Mouse (Mus musculus) retina, postnatal 1 day (tissue): Measurements from ENCODE around the gene Ptf1a.

Experiments used
- DNase-seq: peaks from one replicate; pipeline ENCODE4 v3.0.0-alpha.2; 2012

The Ptf1a gene

DNA sequence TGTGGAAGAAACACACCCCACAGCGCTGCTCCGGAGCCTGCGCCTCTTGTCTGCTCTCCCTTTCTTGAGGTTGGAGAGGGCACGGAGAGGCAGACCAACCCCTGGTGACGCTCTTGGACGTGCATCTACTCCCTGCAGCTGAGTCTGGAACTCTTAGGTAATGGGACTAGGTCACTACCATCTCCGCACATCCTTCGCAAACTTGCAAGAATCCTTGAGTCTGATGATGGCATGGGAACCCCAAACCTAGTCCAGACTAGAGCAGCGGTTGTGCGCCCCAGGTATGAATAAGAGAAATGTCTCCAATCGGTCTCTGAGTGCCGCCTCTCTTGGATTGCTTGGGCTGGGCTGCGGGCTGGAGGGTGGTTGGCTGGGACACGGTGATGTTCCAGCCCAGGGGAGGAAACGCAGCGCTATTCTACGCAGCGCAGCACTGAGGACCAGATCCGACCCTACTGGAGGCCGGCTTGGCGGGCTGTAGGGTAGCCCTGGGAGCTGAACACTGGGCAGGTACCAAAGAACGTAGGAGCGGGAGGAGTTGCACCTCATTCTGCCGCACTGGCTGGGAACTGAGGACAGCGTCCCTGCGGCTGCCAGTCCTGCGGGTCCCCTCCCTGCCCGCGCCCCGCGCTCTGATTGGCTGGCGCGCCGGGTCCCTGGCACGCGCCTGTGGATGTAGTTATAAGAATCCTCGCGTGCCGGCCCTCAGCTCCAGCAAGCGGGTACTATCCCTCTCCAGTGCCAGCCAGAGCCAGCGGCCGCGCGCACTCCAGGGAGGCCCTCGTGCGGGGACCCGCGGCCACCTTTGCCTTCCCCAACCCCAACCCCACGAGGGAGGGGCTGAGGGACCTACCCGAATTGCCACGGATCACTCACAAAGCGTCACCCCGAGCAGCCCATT lies at the start of gene Ptf1a:
Ptf1a (plus strand) TSS at position 733 of the 901 bp plus-strand sequence.
- DNase-seq: peak; percentile 80

DNA sequence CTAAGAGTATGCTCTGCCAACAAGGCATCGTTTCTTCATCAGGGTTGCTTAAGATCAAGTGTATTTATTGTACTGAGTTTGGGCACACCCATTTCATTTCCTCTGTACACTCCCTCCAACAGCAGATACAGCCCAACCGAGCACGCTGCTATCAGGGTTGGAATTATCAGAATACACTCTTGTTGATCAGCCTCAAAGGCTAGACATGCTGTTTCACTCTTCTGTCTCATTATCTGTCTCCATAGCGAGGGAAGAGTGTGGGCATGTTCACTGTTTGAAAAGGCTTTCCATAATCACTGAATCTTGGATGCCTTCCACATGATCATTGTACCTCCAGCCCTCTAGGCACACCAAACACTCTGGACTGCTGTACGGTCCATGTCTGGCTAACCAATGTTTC lies 40.1 kb upstream of the Ptf1a start:
- DNase-seq: no peak

DNA sequence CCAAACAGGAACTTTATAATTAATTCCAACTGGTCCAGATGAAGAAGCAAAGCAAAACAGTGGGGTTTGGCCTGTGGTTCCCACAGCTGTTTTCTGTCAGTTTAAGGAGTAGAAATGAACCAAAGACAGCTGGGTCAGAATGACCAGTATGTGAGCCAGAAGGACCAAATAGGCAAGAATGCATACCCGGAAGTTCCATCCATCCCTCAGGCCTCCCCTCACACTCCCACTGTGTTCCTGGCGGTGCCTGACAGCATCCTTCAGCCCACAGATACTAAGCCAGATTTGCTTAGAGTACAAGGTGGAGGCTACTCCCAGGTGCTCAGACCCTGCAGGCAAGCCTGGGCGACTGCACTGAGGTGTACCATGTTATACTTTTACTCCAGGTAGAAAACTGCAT lies 38.9 kb upstream of the Ptf1a start:
- DNase-seq: no peak

DNA sequence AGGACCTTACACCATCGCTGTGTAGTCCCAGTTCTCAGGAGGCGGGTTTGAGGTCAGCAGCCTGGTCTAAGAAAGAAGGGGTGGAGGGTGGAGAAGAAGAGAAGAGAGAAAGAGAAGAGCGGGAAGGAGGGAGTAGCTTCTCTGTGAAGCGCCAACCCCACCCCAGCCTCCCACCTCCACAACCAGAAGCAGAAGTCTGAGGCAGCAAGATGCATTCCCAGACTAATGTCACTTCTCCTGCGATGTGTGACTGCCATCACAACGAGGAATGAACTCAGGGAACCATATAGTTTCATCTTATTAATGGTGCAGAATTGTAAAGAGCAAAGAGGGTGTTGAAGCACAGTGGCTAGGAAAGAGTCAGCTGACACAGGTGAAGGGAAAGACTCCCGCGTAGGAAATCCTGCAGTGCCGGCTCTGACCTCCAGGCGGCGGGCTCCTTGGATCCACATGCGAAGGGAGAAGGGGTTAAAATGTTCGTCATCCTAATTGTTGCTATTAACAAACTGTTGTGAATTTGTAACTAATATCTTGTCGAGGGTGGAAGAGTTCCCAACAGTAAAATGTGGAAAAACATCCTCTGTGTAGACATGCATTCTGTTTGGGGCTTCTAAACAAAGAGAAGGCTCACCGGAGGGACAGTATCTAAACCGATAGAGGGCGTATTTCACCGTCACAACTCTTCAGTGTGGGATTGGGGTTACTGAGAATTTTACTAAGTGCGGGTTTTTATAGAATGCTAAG lies 31.1 kb upstream of the Ptf1a start:
- DNase-seq: peak; percentile 75

DNA sequence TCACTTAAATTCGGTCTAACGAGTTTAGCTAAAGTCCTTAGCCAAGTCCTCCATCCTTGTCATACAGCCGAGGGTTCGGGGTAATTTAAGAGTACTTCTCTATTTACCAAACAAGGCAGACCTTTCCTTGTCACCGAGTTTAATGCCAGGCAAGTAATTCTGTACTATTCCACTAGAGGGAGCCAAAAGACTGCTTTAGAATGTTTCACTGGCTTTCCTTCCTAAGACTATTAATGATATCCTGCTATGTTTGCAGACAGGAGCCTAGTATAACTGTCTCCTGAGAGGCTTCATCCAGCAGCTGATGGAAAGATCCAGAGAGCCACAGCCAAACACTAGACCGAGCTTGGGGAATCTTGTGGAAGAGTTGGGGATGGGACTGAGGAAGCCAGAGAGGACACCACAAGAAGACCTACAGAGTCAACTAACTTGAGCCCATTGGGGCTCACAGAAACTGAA lies 30.4 kb upstream of the Ptf1a start:
- DNase-seq: peak; percentile 91

DNA sequence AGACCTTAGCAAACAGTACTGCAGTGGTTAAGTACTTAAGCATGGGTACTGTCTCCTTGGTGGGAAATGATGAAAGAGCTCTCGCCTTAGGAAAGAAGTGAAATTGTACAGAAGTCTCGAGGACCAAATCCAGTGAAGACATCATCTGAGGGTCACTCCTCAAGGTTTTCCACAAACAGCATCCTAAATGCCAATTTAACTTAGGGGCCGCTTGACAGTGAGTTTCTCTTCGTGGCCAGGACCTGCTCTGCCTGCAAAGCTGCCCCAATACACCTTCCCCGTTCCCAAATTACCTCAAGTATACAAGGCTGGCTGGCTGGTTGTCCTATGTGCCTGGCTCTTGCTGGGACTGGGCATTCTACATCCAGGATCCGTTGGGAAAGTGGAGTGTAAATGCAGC lies 29.4 kb upstream of the Ptf1a start:
- no peak for DNase-seq

DNA sequence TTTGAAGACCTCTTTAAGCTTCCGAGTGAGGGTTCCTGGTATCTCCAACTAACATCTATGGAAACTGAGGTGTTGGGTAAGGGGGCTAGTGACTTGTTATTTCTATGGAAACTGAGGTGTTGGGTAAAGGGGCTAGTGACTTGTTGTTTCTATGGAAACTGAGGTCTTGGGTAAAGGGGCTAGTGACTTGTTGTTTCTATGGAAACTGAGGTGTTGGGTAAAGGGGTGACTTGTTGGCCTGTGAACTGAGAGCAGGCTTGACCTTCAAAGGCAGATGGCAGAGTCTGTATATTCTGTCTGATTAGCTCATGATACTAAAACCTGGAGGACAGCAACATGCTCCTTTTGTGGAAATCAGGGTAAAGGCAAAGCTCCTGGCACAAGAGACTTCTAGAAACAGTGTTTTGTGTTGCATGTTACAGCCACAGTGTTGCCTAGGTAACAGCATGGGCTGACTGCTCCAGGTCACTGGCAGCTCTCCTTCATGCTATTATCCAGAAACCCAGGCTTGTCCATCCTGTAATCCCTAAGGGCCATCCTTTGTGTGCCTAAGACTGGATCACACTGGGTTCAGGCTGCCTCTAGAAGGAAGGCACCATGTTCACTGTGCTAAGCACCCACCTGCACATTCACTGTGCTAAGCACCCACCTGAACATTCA lies 25.6 kb upstream of the Ptf1a start:
- peak; percentile 49 for DNase-seq

DNA sequence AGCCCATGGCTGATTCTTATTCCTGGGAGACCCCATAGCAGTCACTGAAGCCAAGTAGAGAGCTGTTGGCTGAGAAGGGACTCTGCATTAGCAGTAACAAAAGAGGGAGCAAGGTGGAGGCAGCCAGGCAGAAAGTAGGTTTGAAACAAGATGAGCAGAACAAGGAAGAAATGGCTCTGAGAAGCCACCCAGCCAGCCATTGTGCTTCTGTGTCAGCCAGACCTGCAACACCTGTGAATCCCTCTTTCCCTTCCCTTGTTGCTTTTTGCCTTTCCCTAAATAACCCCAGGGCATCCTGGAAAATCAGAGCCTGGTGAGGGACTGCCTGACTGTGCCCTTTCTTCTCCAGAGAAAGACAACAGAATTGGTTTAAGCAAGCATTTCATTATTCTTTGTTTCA lies 23.2 kb upstream of the Ptf1a start:
- no peak for DNase-seq

DNA sequence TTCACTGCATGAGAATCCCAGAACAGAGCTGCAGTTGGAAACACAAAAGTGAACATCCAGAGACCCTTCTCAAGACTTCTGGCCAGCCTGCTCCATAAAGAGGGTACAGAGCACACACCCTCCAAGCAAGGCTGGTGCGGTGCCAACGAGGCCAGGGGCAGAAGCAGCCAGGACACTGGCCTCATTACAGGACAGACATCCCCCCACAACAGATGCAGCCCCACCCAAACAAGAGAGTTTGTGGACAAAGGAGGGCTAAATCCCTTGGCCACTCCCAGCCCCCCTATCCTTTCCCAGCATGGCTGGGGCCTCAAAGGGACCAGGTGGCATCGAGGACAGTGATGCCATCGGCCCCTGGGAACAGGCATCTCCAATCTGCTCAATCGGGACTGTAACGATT lies 22.4 kb upstream of the Ptf1a start:
- DNase-seq: peak; percentile 75

DNA sequence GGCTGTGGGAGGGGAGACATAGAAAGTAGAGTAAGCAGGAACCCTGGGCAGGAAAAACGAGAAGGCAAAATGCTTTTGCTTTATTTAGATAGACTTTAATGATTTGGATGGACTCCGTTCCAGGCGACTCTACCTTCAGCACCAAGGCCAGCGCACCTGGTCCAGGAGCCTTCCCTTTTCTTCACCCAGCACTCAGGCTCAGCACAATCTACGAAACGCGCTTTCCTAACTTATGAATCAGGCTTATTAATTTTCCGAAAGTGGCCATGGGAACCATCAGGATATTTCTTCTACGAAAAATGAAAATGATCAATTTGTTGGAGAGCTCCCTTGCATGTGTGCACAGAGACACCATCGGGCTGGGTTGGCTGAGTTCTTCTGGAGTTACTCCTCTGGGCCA lies 16.4 kb upstream of the Ptf1a start:
- DNase-seq: peak; percentile 71

DNA sequence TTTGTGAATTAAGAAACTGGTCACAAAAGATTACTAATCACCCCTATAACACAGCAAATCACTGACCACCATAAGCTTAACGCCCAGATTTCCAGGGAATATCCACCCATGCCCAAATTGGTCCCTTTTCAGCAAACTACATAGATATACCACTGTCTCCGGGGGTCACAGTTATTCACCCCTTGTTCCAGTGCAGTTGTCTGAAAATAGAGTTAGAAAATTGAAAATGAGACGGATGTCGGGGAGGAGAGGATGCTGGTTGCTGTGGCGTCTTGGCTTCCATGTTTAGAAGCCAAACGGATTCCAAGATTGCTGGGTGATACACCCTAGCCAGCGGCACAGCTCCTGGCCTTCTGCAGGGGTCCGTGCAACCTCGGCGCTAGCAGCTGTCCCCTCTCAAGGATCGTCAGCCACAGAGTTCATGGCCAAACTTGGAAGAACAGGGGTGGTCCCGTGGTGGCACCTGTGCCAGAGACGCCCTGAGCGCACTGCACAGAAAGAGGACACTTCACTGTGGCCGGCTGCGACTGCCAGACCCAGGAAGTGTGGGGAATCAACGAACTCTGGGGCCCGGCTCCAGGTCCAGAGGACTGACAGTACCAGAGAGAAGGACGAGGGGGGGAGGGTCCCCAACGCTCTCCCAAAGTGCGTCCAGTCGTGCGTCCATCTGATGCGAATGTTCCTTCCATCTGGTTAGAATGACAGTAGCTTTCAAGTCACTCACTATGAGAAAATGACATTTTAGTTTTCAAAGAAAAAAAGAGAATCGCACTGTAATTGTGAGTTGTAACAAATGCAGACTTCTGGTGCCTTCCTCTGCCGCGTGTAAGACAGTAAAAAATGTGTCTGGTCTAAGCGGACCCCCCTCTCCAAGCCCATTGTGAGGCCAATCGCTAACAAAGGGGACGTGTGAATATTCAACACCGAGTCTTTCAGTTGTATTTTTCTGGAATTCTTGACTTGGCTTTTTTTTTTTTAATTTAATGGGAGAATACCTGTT lies 15.5 kb upstream of the Ptf1a start:
- DNase-seq: peak; percentile 27

DNA sequence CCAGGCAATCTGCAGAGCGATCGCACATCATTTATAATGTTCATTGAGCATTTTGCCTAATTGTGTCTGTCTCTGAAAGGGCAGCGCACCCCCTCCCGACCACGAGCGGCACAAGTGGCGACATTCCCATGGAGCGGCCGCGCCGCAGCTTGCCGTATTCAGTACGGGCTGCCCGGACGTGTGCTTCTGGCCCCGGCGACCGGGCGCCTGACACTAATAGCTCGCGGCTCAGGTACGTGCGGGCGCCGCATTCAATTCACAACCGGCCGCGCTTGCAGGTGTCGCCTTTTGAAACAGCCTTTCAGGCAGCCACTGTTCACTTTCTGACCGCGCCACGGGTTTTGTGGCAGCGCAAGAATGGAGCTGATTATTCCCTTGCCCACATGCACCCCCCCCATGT lies 14.7 kb upstream of the Ptf1a start:
- peak; percentile 72 for DNase-seq

DNA sequence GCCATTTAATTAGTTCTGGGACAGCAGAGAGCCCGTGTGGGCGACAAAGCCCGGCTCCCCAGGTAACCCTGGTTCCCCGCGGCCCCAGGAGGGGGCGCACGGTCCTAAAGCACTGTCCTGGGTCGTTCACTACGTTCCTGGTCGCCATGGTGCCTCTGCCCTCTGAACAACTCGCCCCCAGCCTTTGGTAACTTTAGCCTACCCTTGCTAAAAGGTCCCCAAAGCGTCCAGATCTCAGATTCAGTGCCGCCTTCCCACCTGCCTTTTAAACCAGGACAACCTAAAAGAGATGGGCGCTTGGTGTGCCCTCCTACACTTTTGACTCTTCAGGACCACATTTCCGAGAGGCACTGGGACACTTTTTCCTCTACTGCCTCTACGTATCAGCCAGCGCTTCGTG lies 14.3 kb upstream of the Ptf1a start:
- peak; percentile 59 for DNase-seq

DNA sequence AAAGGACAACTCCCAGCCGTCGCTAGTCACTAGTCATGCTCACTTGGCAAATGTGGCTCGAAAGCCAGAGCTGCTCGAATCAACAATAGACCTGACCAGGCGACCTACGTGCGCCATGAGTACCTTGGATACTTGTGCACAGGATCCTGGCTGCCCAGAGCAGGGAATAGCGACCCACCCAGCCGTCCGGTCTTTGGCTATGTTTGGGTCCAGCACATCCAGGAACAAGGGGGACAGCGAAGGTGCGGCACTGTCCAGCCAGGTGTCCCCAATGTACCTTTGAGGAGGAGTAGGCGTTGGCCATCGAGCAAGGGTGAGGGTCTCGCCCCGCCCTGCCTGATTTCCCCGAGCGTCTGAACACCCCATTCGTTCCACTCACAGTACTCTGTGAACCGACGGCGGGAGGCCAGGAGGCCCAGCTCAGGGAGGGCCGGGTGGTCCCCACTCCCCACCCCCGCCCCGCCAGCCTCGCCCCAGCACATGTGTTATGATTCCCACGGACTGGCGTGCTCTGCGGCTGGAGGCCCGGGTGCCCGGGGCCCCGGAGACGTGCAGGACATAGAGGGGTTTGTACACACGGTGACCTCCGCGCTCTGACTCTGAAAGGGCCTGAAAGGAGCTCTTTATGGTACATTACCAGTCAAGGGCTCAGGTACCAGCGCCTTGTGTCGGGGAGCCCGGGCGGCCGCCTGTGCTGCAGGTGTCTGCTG lies 13.7 kb upstream of the Ptf1a start:
- DNase-seq: peak; percentile 58

DNA sequence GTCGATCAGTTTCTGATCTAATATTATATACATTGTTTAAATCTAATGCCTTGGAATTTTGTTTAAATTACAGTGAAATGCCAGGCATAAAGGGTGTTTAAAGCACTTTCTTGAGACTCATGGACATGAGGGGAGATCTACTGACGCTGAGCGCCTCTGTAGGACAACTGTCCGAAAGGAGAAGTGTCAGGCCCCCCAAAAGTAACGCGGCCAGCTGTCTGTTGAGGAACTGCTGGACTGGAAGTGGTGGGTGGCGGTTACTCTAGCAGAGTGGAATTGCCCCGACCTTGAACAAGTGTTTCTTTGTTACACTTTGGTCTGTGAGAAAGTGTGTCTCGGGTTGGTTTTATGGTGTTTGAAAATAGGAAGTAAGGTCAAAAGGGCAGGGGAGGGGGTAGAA lies 1.1 kb upstream of the Ptf1a start:
- peak; percentile 57 for DNase-seq

DNA sequence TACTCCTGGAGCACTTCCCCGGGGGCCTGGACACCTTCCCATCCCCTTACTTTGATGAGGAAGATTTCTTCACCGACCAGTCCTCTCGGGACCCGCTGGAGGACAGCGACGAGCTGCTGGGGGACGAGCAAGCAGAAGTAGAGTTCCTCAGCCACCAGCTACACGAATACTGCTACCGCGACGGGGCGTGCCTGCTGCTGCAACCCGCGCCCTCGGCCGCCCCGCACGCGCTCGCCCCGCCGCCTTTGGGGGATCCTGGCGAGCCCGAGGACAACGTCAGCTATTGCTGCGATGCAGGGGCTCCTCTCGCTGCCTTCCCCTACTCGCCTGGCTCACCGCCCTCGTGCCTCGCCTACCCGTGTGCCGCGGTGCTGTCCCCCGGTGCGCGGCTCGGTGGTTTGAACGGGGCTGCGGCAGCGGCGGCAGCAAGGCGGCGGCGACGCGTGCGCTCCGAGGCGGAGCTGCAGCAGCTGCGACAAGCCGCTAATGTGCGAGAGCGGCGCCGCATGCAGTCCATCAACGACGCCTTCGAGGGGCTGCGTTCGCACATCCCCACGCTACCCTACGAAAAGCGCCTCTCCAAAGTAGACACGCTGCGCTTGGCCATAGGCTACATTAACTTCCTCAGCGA lies 523 bp downstream of the Ptf1a start:
- peak; percentile 68 for DNase-seq

DNA sequence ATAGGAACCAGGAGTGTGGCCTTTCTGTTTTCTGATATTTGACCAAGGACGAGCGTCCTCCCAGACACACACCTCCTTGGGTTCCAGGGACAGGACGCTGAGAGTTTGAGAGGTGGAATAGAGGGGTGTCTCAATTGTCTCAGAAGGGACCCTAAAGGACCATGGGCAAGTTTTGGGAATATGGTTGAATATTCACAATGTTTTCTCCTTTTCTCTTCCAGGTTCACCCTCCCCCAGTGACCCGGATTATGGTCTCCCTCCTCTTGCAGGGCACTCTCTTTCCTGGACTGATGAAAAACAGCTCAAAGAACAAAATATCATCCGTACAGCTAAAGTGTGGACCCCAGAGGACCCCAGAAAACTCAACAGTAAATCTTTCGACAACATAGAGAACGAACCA lies 1.3 kb downstream of the Ptf1a start:
- DNase-seq: no peak

DNA sequence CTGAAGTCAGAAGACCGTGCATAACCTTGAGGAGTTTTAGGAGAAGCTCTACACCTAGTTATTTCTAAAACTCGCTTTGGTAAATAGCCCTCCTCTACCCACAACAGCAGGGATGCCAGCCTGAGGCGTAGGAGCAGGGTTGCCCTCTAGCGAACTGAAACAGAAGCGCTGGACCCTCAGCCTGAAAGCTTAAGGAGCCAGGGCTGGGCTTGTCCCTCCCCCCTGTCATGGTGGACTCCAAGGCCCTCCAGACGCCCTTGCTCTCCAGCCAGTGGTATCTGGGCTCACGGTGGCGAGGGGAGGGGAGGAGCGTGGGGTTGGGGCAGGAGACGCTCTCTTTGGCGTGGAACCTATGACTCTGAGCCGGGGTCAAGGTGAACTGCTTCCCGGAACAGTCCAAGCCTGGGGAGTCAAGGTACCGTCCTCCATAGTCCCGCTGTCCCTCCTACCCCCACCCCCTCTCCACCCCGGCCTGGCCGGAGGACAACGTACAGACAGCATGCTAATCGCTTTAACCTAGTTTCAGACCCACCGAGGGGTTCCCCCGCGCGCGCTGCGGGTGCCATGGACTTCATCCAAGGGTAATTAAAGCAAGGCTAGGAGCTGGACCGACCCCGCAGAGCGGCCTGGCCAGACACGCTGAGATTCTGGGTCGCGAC lies 2.7 kb downstream of the Ptf1a start:
- peak; percentile 92 for DNase-seq

DNA sequence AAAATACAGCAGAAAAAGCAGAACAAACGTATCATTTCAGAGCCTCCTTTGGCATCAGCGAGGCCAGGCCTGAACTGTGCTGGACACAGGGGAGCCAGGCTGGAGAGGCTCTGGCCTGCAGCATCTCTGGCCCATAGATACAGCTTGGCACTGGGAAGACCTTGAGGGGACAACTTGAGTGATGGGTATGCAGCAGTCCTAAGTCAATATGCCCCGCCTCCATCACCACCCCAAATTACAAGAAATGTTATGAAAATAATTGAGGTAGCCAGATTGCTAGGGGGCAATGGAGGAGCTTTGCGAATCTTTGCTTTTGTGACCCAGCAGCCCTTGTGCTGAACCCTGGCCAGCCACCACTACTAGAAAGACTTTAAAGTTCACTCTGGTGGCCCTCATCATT lies 3.8 kb downstream of the Ptf1a start:
- DNase-seq: no peak

DNA sequence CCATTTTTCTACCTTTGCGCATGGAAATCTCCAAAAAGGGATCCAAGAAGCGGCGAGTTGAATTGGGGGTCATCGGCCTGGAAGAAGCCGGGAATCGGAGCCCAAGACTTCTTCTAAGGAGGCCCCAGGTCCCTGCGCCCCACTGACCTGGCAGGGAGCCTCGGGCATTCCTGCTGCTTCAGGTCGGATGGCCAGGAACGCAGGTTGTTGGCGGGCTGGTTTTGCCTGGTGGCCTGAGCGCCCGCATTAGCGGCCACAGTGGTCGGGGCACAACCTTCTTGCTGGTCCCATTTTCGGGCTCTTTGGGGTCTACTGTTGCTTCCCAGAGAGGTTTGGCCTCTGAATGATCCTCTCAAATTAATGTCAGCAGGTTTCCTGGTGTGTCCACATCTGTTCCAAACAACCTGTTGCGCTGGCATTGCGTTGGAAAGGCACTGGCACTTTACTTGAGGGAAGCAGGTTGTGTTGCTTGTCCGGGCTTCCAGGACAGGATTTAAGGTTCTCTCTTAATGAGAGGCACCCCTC lies 7.1 kb downstream of the Ptf1a start:
- DNase-seq: no peak
